Mouse (Mus musculus) MEL (cell line): ENCODE data around the gene 2010003K11Rik.

ENCODE experiments used
- HCFC1 ChIP-seq: IDR thresholded peaks from 2 replicates; pipeline ENCODE4 v1.6.1; 2012; ENCODE audit warnings: low read depth, mild to moderate bottlenecking, inconsistent platforms, low read length, improper control_type of control experiment, moderate library complexity
- POLR2A ChIP-seq, 2 experiments: IDR thresholded peaks; 2 replicates each; pipeline ENCODE4 v1.6.1; 2011 to 2012; ENCODE audit warnings: low read length in 2 of 2, mild to moderate bottlenecking in 2 of 2, control low read depth in 1 of 2, improper control_type of control experiment in 1 of 2, low read depth in 1 of 2, moderate library complexity in 1 of 2; ENCODE audit not compliant: control insufficient read depth in 1 of 2, insufficient read depth in 1 of 2, poor library complexity in 1 of 2
- SMC3 ChIP-seq: IDR thresholded peaks from 2 replicates; pipeline ENCODE4 v1.6.1; 2011; ENCODE audit warnings: low read depth, low read length, improper control_type of control experiment
- ZC3H11A ChIP-seq: IDR thresholded peaks from 2 replicates; pipeline ENCODE4 v1.6.1; 2012; ENCODE audit warnings: low read depth, mild to moderate bottlenecking, inconsistent platforms, low read length, improper control_type of control experiment
- ZNF384 ChIP-seq: IDR thresholded peaks from 2 replicates; pipeline ENCODE4 v1.6.1; 2012; ENCODE audit warnings: low read depth, mild to moderate bottlenecking, inconsistent platforms, low read length, improper control_type of control experiment

- TF ChIP-seq ZC3H11A (no peak), ZNF384 (no peak), HCFC1 (no peak), SMC3 (no peak), POLR2A (IDR thresholded peaks at IDR 0.05; ENCODE audit: control insufficient read depth in 1 of 2, insufficient read depth in 1 of 2, low read depth in 1 of 2, low read length in 2 of 2, poor library complexity in 1 of 2) (no peak)
Observed at GRCm38 (mm10) chr19:4535922-4536321, 37.5 kb upstream of the 2010003K11Rik start.
